Mouse (Mus musculus) gastrocnemius, adult 2 months (tissue): ENCODE measurements around the gene Smarcc1. TPM values are rescaled to one million over a fixed set of nuclear protein-coding genes. Genes with fewer than 3 reads are reported as not detected.

Source experiments
- DNase-seq: peaks from one replicate; pipeline ENCODE4 v3.0.0; 2022
- H3K27ac ChIP-seq: fragments of 200-600 bp; 2 replicates; pipeline ENCODE4 v1.8.1; 2022; ENCODE audit warnings: mild to moderate bottlenecking
- H3K4me3 ChIP-seq: fragments of 200-600 bp; 2 replicates; pipeline ENCODE4 v1.8.1; 2022; ENCODE audit warnings: mild to moderate bottlenecking, moderate library complexity
- CTCF ChIP-seq: fragments of 200-600 bp; IDR thresholded peaks from 2 replicates; pipeline ENCODE4 v1.8.1; 2022; ENCODE audit warnings: antibody characterized with exemption, mild to moderate bottlenecking, moderate library complexity
- intact Hi-C: fragments of 180-260 bp; cut with DNase I; formaldehyde crosslinking; loops from one replicate; pipeline ENCODE4 v1.15.1; 2025
- total RNA-seq, 2 experiments: library from RNA; stranded (reverse); gene quantifications; 2 replicates each; pipeline ENCODE4 v1.2.3; 2021

Gene Smarcc1
- total RNA-seq, 2 experiments from 2014 or later: 21.0 to 25.6 TPM

DNA sequence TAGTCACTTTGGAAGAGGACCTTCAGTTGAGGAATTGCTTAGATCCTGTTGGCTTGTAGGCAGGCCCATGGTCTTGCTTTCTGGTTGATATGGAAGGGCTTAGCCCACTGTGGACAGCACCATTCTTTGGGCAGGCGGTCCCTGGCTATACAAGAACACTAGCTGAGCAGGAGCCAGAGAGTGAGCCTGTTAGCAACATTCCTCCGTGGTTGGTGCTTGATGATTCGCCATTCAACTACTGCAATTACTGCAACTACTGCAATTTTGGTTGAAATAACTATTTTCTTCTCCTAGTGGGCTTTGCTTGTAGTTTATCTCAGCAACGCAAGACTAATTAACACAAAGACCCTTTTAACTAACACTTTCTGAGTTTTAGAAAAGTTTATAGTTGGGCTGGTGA lies 108.7 kb downstream of the Smarcc1 start:
- intact Hi-C loops: no loop called here
- no peak for TF ChIP-seq CTCF
- no peak for DNase-seq
- no peak overlapping the region for H3K4me3 ChIP-seq
- H3K27ac ChIP-seq: no peak overlapping the region

DNA sequence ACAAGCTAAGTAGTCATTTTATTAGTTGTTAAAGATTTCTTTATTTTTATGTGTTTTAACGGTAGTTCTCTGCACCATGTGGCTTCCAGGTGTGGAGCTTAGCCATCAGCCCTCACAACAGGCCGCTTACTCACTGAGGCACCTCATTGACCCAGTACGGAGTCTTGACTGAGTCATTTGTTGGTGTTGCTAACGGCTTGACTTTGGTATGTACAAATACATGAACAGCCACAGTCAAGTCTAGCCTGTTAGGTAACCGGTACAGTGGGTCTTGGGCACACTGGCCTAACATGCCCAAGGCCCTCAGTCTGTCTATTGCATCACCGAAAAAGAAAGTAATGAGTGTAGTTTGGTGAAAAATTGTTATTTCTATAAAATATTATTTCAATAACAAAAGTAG lies 111.2 kb downstream of the Smarcc1 start:
- intact Hi-C loops: no loop called here
- no peak overlapping the region for H3K4me3 ChIP-seq
- H3K27ac ChIP-seq: no peak overlapping the region
- DNase-seq: no peak
- no peak for TF ChIP-seq CTCF

DNA sequence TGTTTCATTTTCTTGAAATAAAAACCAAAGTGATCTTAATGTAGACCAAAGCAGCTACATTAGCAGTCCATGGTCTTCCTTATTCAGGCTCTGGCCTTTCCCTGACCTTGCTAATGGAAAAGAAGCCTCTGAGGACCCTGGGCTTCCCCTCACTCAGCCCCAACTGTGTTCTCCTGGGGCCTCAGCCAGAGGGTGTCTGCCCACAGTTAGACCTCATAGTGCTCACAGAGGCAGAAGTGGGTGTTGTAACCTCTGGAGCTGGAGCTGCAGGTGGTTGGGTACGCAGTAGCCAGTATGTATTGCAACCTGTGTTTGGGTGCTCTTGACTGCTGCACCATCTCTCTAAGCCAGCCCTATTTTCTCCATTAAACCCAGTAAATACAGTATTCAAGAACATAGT lies 111.6 kb downstream of the Smarcc1 start:
- no peak for DNase-seq
- no peak for TF ChIP-seq CTCF
- intact Hi-C loops: no loop called here
- Histone ChIP-seq H3K4me3 (no peak overlapping the region), H3K27ac (no peak overlapping the region)

DNA sequence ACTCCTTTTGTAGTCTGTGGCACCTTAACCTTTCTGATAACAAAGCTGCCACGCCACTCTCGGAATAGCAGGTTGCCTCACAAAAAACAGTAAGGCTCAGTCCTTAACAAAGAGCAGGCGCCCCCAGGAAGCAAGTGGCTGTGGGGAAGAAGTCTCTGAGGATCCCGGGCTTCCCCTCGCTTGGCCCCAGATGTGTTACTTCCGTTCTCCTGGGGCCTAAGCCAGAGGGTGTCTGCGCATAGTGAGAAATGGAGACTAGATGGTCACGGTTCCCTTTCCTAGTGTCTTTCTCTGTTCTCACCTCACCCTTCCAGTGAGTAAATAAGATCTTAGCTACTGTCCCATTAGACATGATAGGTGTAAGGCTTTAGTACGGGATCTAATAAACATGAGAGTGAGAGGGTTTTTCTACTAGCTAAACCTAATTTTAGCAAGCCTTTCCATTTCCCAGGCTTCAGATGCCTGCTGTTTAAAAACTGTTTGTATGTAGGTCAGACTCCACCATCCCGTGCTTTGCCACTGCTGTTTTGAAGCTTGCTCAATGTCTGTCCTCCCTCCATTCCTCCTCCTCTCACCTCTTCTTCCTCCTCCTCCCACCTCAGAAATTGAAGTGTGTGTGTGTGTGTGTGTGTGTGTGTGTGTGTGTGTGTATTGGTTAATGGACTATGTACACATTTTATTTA lies 112.2 kb downstream of the Smarcc1 start:
- intact Hi-C loops: no loop called here
- DNase-seq: no peak
- TF ChIP-seq CTCF: no peak
- Histone ChIP-seq H3K27ac (no peak overlapping the region), H3K4me3 (no peak overlapping the region)

DNA sequence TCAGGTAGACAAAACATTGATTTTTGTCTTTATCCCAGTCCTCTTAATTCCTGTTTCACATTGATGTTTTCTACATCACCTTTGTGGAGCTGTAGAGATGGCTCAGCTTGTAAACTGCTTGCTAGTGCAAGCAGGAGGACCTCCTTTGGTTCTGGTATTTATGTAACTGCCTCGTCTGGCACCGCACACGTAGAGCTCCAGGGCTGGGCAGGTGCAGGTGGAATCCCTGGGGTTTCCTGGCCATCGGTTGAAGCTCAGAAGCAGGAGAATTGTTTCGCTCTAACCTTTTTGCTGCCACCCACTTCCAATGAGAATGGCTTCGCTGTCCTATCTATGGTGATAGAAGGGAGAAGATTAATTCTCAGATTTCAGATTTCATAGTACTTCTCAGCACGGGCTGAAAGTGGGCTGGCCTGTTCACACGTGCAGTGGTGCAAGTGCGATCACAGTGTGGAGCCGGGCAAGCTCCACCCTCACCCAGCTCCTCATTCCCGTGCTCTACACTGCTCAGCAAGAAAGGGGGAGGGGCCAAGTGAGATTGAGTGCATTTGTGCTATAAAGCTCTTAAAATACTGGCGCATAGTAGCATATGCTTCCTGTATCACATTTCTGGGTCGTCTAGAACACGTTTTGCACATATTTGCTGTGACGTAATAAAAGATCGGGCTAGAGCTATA lies 113.0 kb downstream of the Smarcc1 start:
- intact Hi-C loops: no loop called here
- no peak for TF ChIP-seq CTCF
- no peak for DNase-seq
- Histone ChIP-seq H3K27ac (no peak overlapping the region), H3K4me3 (no peak overlapping the region)

DNA sequence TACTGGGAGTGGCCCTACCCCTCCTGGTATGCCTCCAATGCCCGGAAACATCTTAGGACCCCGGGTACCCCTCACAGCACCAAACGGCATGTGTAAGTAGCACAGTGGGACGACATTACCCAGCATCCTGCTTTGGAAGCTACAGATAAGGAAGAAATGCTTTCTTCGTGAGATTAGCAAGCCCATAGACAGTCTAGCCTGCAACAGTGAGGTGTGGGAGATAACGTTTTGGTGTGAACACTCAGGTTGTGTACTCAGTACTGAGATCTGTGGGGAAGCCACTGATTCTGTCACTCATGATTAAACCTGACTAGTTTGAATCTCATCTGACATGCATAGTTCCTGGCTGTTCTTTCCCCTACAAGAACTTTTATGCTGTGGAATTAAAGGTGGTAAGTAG lies 117.5 kb downstream of the Smarcc1 start:
- intact Hi-C loops: no loop called here

GRCm38 (mm10) chr9:110243221-110243833 lies 125.8 kb downstream of the Smarcc1 start, which contains the start of gene Cspg5:
TSS of gene Cspg5 (plus strand) at chr9:110243783.
- intact Hi-C loops: no loop called here
- Histone ChIP-seq H3K4me3 (no peak within 1 kb of the TSS; the same call in 1 of the 2 replicates), H3K27ac (no peak within 1 kb of the TSS)
- TF ChIP-seq CTCF: no peak
- DNase-seq: no peak

More for the DNA sequence above, 117.5 kb downstream of the Smarcc1 start:
- no peak overlapping the region for H3K27ac ChIP-seq
- no peak for TF ChIP-seq CTCF
- no peak for DNase-seq
- no peak overlapping the region for H3K4me3 ChIP-seq

- H3K4me3 ChIP-seq: peak overlapping the region; percentile 84
- intact Hi-C loops: no loop called here
- H3K27ac ChIP-seq: no peak overlapping the region
- TF ChIP-seq CTCF: no peak
- DNase-seq: no peak
These were observed 127.0 kb downstream of the Smarcc1 start for GRCm38 (mm10) chr9:110244567-110244888.

- H3K4me3 ChIP-seq: peak overlapping the region; percentile 84
- peak; percentile 48 for DNase-seq
- intact Hi-C loops: no loop called here
- no peak overlapping the region for H3K27ac ChIP-seq
- no peak for TF ChIP-seq CTCF
These were observed 127.5 kb downstream of the Smarcc1 start for GRCm38 (mm10) chr9:110244889-110245589.

DNA sequence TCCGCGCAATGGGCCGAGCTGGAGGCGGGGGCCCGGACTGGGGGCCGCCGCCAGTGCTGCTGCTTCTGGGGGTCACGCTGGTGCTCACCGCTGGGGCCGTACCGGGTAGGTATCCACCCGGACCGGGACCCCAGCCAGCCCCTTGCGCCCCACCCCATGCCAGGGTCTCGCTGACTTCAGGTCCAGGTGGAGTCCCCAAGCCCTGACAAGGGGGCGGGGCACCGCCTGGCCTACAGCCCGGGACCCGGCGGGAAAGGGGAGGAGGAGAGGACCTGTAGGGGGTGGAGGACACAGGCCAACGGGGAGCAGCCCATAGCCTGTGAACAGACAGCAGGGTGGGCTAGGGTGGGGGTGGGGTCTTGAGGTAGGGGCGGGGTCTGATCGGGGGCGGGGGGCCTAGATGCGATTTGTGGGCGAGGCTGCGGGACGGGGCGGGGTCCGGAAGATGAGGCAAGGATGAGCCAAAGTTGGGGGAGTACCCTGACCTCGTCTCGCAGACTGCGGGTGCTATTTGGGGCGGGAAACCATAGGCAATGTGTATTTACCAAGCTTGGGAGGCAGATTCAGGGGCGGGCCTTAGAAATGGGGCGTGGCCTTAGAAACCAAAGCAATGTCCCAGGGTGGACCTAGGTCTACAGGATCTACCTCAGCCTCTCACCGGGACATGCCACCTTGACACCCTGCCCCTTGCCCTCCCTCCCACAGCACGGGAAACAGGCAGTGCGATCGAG lies 128.2 kb downstream of the Smarcc1 start:
- TF ChIP-seq CTCF: no peak
- DNase-seq: peak; percentile 50
- no peak overlapping the region for H3K27ac ChIP-seq
- intact Hi-C loops: no loop called here
- H3K4me3 ChIP-seq: peak overlapping the region; percentile 84

DNA sequence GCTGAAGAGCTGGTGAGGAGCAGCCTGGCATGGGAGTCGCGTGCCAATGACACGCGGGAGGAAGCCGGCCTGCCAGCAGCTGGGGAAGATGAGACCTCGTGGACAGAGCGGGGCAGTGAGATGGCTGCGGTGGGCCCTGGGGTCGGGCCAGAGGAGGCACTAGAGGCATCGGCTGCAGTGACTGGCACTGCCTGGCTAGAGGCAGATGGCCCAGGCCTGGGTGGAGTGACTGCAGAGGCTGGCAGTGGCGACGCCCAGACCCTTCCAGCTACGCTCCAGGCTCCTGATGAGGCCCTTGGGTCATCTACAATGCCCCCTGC lies 128.8 kb downstream of the Smarcc1 start:
- H3K4me3 ChIP-seq: peak overlapping the region; percentile 84
- no peak for DNase-seq
- intact Hi-C loops: no loop called here

DNA sequence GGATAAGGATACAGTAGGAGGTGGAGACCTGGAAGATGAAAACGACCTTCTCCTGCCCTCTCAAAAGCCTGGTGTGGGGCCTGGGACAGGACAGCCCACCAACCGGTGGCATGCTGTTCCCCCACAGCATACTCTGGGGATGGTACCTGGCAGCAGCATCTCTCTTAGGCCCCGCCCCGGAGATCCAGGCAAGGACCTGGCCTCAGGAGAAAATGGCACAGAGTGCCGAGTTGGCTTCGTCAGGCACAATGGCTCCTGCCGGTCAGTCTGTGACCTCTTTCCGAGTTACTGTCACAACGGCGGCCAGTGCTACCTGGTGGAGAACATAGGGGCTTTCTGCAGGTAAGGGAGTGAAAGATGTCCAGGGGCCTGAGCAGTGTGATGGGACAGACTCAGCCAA lies 129.5 kb downstream of the Smarcc1 start:
- DNase-seq: no peak
- Histone ChIP-seq H3K4me3 (no peak overlapping the region), H3K27ac (no peak overlapping the region)
- intact Hi-C loops: no loop called here
- TF ChIP-seq CTCF: no peak

More for the DNA sequence above, 128.8 kb downstream of the Smarcc1 start:
- TF ChIP-seq CTCF: no peak
- H3K27ac ChIP-seq: no peak overlapping the region
